Mouse (Mus musculus): ENCODE data around the gene Syvn1.

Gene Syvn1

GRCm38 (mm10) chr19:6046294-6047153 lies at the start of gene Syvn1:
TSS of gene Syvn1 (plus strand) at chr19:6046576.
- POLR2A ChIA-PET, result interaction anchor here (0.6 to 47.9 kb wide), 94 partner anchors 8 to 623 kb away, joined by 3 to 1520 read pairs (median 4); partner anchors contain the start of genes Capn1 (in 4 of the 4), Fau (in 3 of the 4), Mrpl49 (in 3 of the 4) and Pola2 (in 3 of the 4)
- CTCF ChIA-PET, result interaction anchor here in 3 of 4 experiments (0.6 to 2.1 kb wide), 25 partner anchors 9 to 541 kb away, joined by 3 to 12 read pairs (median 4); partner anchors contain the start of genes Arl2 (in 1 of the 3), Capn1 (in 1 of the 3), Pola2 (in 1 of the 3) and Tm7sf2 (in 1 of the 3)

GRCm38 (mm10) chr19:5998180-5998579 lies 48.2 kb upstream of the Syvn1 start:
- ChIA-PET POLR2A (interaction anchor here in 2 of 4 experiments (0.6 to 3.7 kb wide), 14 partner anchors 9 to 683 kb away, joined by 3 to 12 read pairs (median 4); partner anchors contain the start of genes Capn1 (in 2 of the 2) and Cdc42ep2 (in 1 of the 2)), CTCF (interaction anchor here (0.5 to 1.8 kb wide), 14 partner anchors 9 to 1484 kb away, joined by 3 to 9 read pairs (median 4); partner anchors contain the start of gene Capn1 (in 2 of the 4))

- ChIA-PET CTCF (interaction anchor here in 3 of 4 experiments (0.5 to 1.3 kb wide), 3 partner anchors 8 to 948 kb away, joined by 4 to 5 read pairs (median 5); partner anchors contain the start of gene Capn1 (in 1 of the 3)), POLR2A (interaction anchor here (0.5 to 3.7 kb wide), 10 partner anchors 8 to 74 kb away, joined by 3 to 12 read pairs (median 4); partner anchors contain the start of gene Capn1 (in 2 of the 4))
Measured at GRCm38 (mm10) chr19:5999969-6000368, 46.4 kb upstream of the Syvn1 start.

- POLR2A ChIA-PET, result interaction anchor here in 2 of 4 experiments (1.1 to 2.4 kb wide), 3 partner anchors 10 to 11 kb away, joined by 3 to 9 read pairs (median 4); partner anchors contain the start of gene Capn1 (in 2 of the 2)
Measured at GRCm38 (mm10) chr19:6005541-6005940, 40.8 kb upstream of the Syvn1 start.

GRCm38 (mm10) chr19:6007013-6007412 lies 39.4 kb upstream of the Syvn1 start:
- CTCF ChIA-PET, result interaction anchor here in 3 of 4 experiments (0.5 to 1.2 kb wide), 8 partner anchors 9 to 445 kb away, joined by 3 to 8 read pairs (median 4); partner anchors contain the start of gene Capn1 (in 1 of the 3)

More at GRCm38 (mm10) chr19:6005541-6005940, 40.8 kb upstream of the Syvn1 start:
- CTCF ChIA-PET, result interaction anchor here in 3 of 4 experiments (0.7 to 1.2 kb wide), 3 partner anchors 40 to 136 kb away, joined by 3 to 4 read pairs (median 3); partner anchors contain the start of gene Arl2 (in 1 of the 3)

GRCm38 (mm10) chr19:6009137-6009536 lies 37.2 kb upstream of the Syvn1 start:
- CTCF ChIA-PET, result interaction anchor here in 3 of 4 experiments (0.5 to 2.8 kb wide), 8 partner anchors 9 to 331 kb away, joined by 3 to 9 read pairs (median 5); no protein-coding TSS in a partner anchor
- POLR2A ChIA-PET, result interaction anchor here (0.6 to 2.4 kb wide), 16 partner anchors 9 to 574 kb away, joined by 3 to 10 read pairs (median 4); partner anchors contain the start of genes Pola2 (in 1 of the 4) and Syvn1 (in 1 of the 4)

More at GRCm38 (mm10) chr19:6007013-6007412, 39.4 kb upstream of the Syvn1 start:
- POLR2A ChIA-PET, result interaction anchor here in 3 of 4 experiments (0.6 to 2.4 kb wide), 12 partner anchors 8 to 841 kb away, joined by 3 to 9 read pairs (median 4); partner anchors contain the start of gene Capn1 (in 3 of the 3)

GRCm38 (mm10) chr19:6013691-6014090 lies 32.7 kb upstream of the Syvn1 start:
- ChIA-PET CTCF (interaction anchor here in 1 of 4 experiments (3.4 kb wide), 1 partner anchor 89 kb away, joined by 22 read pairs; the partner anchor contains the start of gene Cdc42ep2), POLR2A (interaction anchor here in 3 of 4 experiments (1.2 to 3.9 kb wide), 7 partner anchors 11 to 72 kb away, joined by 3 to 20 read pairs (median 6); partner anchors contain the start of genes Pola2 (in 1 of the 3) and Znhit2 (in 1 of the 3))

GRCm38 (mm10) chr19:6014991-6015510 lies 31.3 kb upstream of the Syvn1 start:
- CTCF ChIA-PET, result interaction anchor here (0.5 to 3.4 kb wide), 41 partner anchors 13 to 527 kb away, joined by 3 to 58 read pairs (median 4); partner anchors contain the start of genes Pola2 (in 4 of the 4), Cdc42ep2 (in 2 of the 4), Snx15 (in 2 of the 4) and Arl2 (in 1 of the 4)
- POLR2A ChIA-PET, result interaction anchor here (0.5 to 4.7 kb wide), 116 partner anchors 7 to 816 kb away, joined by 3 to 23 read pairs (median 5); partner anchors contain the start of genes Syvn1 (in 4 of the 4), Cdc42ep2 (in 3 of the 4), Pola2 (in 3 of the 4) and Tm7sf2 (in 3 of the 4)

GRCm38 (mm10) chr19:6015511-6016315 lies 30.7 kb upstream of the Syvn1 start, which contains the start of gene Capn1:
TSS of gene Capn1 (minus strand) at chr19:6015897.
- ChIA-PET POLR2A (interaction anchor here (0.5 to 4.7 kb wide), 128 partner anchors 8 to 591 kb away, joined by 3 to 23 read pairs (median 5); partner anchors contain the start of genes Syvn1 (in 4 of the 4), Cdc42ep2 (in 3 of the 4), Pola2 (in 3 of the 4) and Tm7sf2 (in 3 of the 4)), CTCF (interaction anchor here (0.5 to 3.4 kb wide), 58 partner anchors 8 to 677 kb away, joined by 3 to 58 read pairs (median 4); partner anchors contain the start of genes Pola2 (in 4 of the 4), Arl2 (in 2 of the 4), Cdc42ep2 (in 2 of the 4) and Snx15 (in 2 of the 4))

GRCm38 (mm10) chr19:6016532-6016931 lies 29.8 kb upstream of the Syvn1 start:
- ChIA-PET CTCF (interaction anchor here (0.6 to 3.4 kb wide), 40 partner anchors 9 to 317 kb away, joined by 3 to 58 read pairs (median 4); partner anchors contain the start of genes Pola2 (in 3 of the 4), Cdc42ep2 (in 2 of the 4), Snx15 (in 2 of the 4) and Arl2 (in 1 of the 4)), POLR2A (interaction anchor here (0.6 to 4.7 kb wide), 75 partner anchors 8 to 529 kb away, joined by 3 to 23 read pairs (median 6); partner anchors contain the start of genes Cdc42ep2 (in 3 of the 4), Pola2 (in 3 of the 4), Syvn1 (in 2 of the 4) and Tm7sf2 (in 2 of the 4))

GRCm38 (mm10) chr19:6018142-6019089 lies 28.0 kb upstream of the Syvn1 start:
- ChIA-PET POLR2A (interaction anchor here (0.6 to 4.7 kb wide), 104 partner anchors 9 to 457 kb away, joined by 3 to 39 read pairs (median 4); partner anchors contain the start of genes Pola2 (in 3 of the 4), Syvn1 (in 3 of the 4), Tm7sf2 (in 3 of the 4) and Arl2 (in 2 of the 4)), CTCF (interaction anchor here (0.5 to 2.7 kb wide), 53 partner anchors 9 to 1287 kb away, joined by 3 to 21 read pairs (median 4); partner anchors contain the start of genes Pola2 (in 3 of the 4), Cdc42ep2 (in 2 of the 4), Syvn1 (in 2 of the 4) and Men1 (in 1 of the 4))

- ChIA-PET POLR2A (interaction anchor here (0.6 to 4.4 kb wide), 17 partner anchors 10 to 725 kb away, joined by 3 to 37 read pairs (median 4); partner anchors contain the start of genes Cdca5 (in 2 of the 4), Pola2 (in 2 of the 4), Zfpl1 (in 2 of the 4) and Sf3b2 (in 1 of the 4)), CTCF (interaction anchor here in 2 of 4 experiments (0.6 to 2.7 kb wide), 2 partner anchors 55 to 1371 kb away, joined by 3 to 21 read pairs; partner anchors contain the start of gene Pola2 (in 1 of the 2))
Measured at GRCm38 (mm10) chr19:6020276-6020675, 26.1 kb upstream of the Syvn1 start.

- ChIA-PET CTCF (interaction anchor here in 3 of 4 experiments (0.5 to 1.1 kb wide), 4 partner anchors 44 to 203 kb away, joined by 3 to 5 read pairs (median 4); partner anchors contain the start of gene Gpha2 (in 1 of the 3)), POLR2A (interaction anchor here in 3 of 4 experiments (0.6 to 2.3 kb wide), 20 partner anchors 8 to 219 kb away, joined by 3 to 9 read pairs (median 4); partner anchors contain the start of genes Tm7sf2 (in 2 of the 3), Pola2 (in 1 of the 3), Snx15 (in 1 of the 3) and Syvn1 (in 1 of the 3))
Measured at GRCm38 (mm10) chr19:6023059-6023458, 23.3 kb upstream of the Syvn1 start.

GRCm38 (mm10) chr19:6023930-6024329 lies 22.4 kb upstream of the Syvn1 start:
- ChIA-PET CTCF (interaction anchor here in 1 of 4 experiments (1.1 kb wide), 1 partner anchor 44 kb away, joined by 3 read pairs; no protein-coding TSS in a partner anchor), POLR2A (interaction anchor here in 3 of 4 experiments (0.6 to 2.3 kb wide), 13 partner anchors 9 to 220 kb away, joined by 3 to 9 read pairs (median 3); partner anchors contain the start of genes Snx15 (in 1 of the 3), Syvn1 (in 1 of the 3) and Tm7sf2 (in 1 of the 3))

All from embryonic stem cell, embryonic (primary cell).